18 mouse cellular contexts compared by ENCODE assay signal in the genomic region with DNA sequence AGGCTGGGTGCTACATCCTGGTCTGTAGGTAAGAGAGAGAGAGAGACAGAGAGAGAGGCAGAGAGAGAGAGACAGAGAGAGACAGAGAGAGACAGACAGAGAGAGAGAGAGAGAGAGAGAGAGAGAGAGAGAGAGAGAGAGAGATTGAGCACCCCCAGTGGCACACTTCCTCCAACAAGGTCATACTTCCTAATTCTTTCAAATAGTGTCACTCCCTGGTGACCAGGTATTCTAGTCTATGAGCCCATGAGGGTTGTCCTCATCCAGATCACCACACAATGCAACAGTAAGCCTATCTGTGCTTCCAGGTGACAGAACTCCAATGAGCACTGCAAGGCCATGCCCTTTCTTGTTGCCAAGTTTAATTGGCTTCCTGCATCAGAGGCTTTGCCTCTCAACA.
"Had no signal": no experiment of that assay in that cellular context is flagged by ENCODE, and none has a peak within 500 bp of the region (broad histone marks: within the 10 kb centered on the region; RNA-seq: fewer than 3 reads in every experiment).

No protein-coding gene starts in this region.

- DNase-seq: lung, adult 18-20 months; lung, embryonic 14.5 days; lung, postnatal 10 days; lung, postnatal 4 days; midbrain, embryonic 14.5 days; right cerebral cortex, postnatal 14 days; thymus, adult 2 months; thymus, postnatal 25 days; thymus, postnatal 4 days had no signal

- H3K36me3 ChIP-seq: midbrain, embryonic 10.5 days; midbrain, embryonic 12.5 days; neural tube, embryonic 13.5 days; neural tube, embryonic 15.5 days; stomach, embryonic 15.5 days had no signal

- H3K4me3 ChIP-seq: midbrain, embryonic 10.5 days; midbrain, embryonic 12.5 days; myocyte; neural tube, embryonic 13.5 days; neural tube, embryonic 15.5 days; stomach, embryonic 15.5 days had no signal

- H3K27me3 ChIP-seq: midbrain, embryonic 12.5 days; neural tube, embryonic 13.5 days; neural tube, embryonic 15.5 days; stomach, embryonic 15.5 days had no signal

- ATAC-seq: midbrain, embryonic 16.5 days had no signal

- H3K27ac ChIP-seq: liver, embryonic 14.5 days; midbrain, embryonic 10.5 days; midbrain, embryonic 12.5 days; neural tube, embryonic 13.5 days; neural tube, embryonic 15.5 days; stomach, embryonic 15.5 days; stomach, postnatal 0 days had no signal
